In the genomic region with DNA sequence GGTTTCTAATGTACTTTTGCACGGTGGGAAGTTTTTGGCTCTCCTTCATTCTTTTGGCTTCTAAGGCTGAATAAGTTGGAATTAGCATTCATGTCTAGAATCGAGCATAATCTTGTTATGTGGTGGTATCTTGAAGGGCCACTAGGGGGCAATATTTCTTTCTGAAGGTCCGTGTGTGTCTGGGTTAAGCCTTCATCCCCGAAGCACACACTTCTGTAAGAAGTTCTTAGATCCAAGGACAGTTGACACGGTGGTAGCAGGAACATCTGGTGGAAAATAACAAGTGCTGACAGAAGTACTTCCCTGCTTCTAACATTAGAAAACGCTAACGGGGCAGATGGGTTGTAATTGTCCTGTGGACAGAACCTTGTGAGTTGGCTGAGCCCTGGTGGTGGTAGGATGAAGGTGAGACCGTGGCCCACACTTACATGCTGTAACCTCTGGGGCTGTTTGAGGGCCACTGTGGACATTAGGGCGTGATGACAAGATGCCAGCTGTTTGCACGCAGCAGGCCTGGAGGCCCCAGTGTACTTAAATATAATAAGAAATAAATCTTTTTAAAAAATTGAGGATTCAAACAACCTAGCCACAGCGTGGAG, we compare ENCODE assay signal across 8 mouse cellular contexts. TPM values are rescaled to one million over a fixed set of nuclear protein-coding genes. Genes with fewer than 3 reads are reported as not detected.
DNase-seq lines count a peak whose midpoint lies in the region; ATAC-seq and TF ChIP-seq lines count a peak whose summit lies in the region.

No protein-coding gene starts in this region.

- peak; percentile 57 for DNase-seq in A20 (ENCODE audit: low read depth, low spot score)
- DNase-seq in MEL-GATA-1-ER (ENCODE audit: extremely low read depth, low read depth) = peak; percentile 36
- DNase-seq in induced T-regulatory cell, adult 2 months (ENCODE audit: low read depth) = peak; percentile 41
- no peak for DNase-seq in Muller cell, postnatal 12 days (ENCODE audit: inconsistent ontology term)
- no peak for DNase-seq in yolk sac, embryonic 10.5 days (ENCODE audit: low spot score)
- no peak for DNase-seq in urinary bladder, adult 2 months (ENCODE audit: low spot score)

- H3K9me3 ChIP-seq in intestine, postnatal 0 days (ENCODE audit: control insufficient read depth) = no peaks in the 10 kb centered on the region
- H3K9me3 ChIP-seq in intestine, embryonic 15.5 days = no peaks in the 10 kb centered on the region

- no peak overlapping the region for H3K4me3 ChIP-seq in intestine, postnatal 0 days (ENCODE audit: low read depth, low read length)
- H3K4me3 ChIP-seq in intestine, embryonic 15.5 days (replicated peaks) = no peak overlapping the region

- H3K36me3 ChIP-seq in intestine, postnatal 0 days (ENCODE audit: control insufficient read depth, insufficient read depth) = no peaks in the 10 kb centered on the region
- no peaks in the 10 kb centered on the region for H3K36me3 ChIP-seq in intestine, embryonic 15.5 days

- H3K4me2 ChIP-seq in intestine, postnatal 0 days (replicated peaks; ENCODE audit: low read depth) = no peak overlapping the region
- no peak overlapping the region for H3K4me2 ChIP-seq in intestine, embryonic 15.5 days (replicated peaks)

- peaks cover 16% of the 10 kb centered on the region for H3K27me3 ChIP-seq in intestine, postnatal 0 days (replicated peaks; ENCODE audit: control insufficient read depth, insufficient read depth, low read length)
- H3K27me3 ChIP-seq in intestine, embryonic 15.5 days (replicated peaks) = no peaks in the 10 kb centered on the region

- no peak for ATAC-seq in intestine, postnatal 0 days
- no peak for ATAC-seq in intestine, embryonic 15.5 days

- no peak overlapping the region for H3K9ac ChIP-seq in intestine, postnatal 0 days (ENCODE audit: low read depth, low read length)
- no peak overlapping the region for H3K9ac ChIP-seq in intestine, embryonic 15.5 days

- H3K4me1 ChIP-seq in intestine, postnatal 0 days (replicated peaks; ENCODE audit: control insufficient read depth, insufficient read depth, low read length) = peaks cover 3% of the 10 kb centered on the region; the same call in 1 of the 2 replicates
- peaks cover 13% of the 10 kb centered on the region; the same call in 1 of the 2 replicates for H3K4me1 ChIP-seq in intestine, embryonic 15.5 days (replicated peaks)

- H3K27ac ChIP-seq in intestine, postnatal 0 days (ENCODE audit: low read depth, low read length) = no peak overlapping the region
- H3K27ac ChIP-seq in intestine, embryonic 15.5 days = no peak overlapping the region

- peak; percentile 72 for TF ChIP-seq CTCF in intestine, postnatal 0 days (IDR thresholded peaks at IDR 0.05; ENCODE audit: low read depth)

- 63% methylated on average over 11 of the region's 11 CpGs for WGBS in intestine, postnatal 0 days
- 56% methylated on average over 11 of the region's 11 CpGs for WGBS in intestine, embryonic 15.5 days

RNA-seq across cellular contexts. Expression of a gene that starts 44.1 kb away (rescaled TPM):
- 6.2 and 6.3 TPM in 2 replicates for polyA plus RNA-seq in intestine, postnatal 0 days (2015; fragmentation: Nextera tagmentation; extraction: Ambion mirVana)
- 16.4 and 17.4 TPM in 2 replicates for polyA plus RNA-seq in intestine, embryonic 15.5 days (2015; fragmentation: Nextera tagmentation; extraction: Ambion mirVana)
- 13.2 and 19.8 TPM in 2 replicates for polyA plus RNA-seq in urinary bladder, adult 2 months (2012; rRNA removed)

Comparison
In these comparisons a context has a peak if more than half of its experiments do, and no peak if none do; other contexts are left out.
1. DNase-seq: peak in A20 (single experiment), MEL-GATA-1-ER (single experiment) and induced T-regulatory cell, adult 2 months (single experiment); none in Muller cell, postnatal 12 days (single experiment), yolk sac, embryonic 10.5 days (single experiment) and urinary bladder, adult 2 months (single experiment).